Mouse (Mus musculus) cerebellum, postnatal 14 days (tissue): ENCODE results near the gene Abcg5.

ENCODE experiments used
- DNase-seq, 2 experiments: peaks; one replicate each; pipeline ENCODE4 v3.0.0; 2021; ENCODE audit warnings: mixed read lengths in 2 of 2

The Abcg5 gene

DNA sequence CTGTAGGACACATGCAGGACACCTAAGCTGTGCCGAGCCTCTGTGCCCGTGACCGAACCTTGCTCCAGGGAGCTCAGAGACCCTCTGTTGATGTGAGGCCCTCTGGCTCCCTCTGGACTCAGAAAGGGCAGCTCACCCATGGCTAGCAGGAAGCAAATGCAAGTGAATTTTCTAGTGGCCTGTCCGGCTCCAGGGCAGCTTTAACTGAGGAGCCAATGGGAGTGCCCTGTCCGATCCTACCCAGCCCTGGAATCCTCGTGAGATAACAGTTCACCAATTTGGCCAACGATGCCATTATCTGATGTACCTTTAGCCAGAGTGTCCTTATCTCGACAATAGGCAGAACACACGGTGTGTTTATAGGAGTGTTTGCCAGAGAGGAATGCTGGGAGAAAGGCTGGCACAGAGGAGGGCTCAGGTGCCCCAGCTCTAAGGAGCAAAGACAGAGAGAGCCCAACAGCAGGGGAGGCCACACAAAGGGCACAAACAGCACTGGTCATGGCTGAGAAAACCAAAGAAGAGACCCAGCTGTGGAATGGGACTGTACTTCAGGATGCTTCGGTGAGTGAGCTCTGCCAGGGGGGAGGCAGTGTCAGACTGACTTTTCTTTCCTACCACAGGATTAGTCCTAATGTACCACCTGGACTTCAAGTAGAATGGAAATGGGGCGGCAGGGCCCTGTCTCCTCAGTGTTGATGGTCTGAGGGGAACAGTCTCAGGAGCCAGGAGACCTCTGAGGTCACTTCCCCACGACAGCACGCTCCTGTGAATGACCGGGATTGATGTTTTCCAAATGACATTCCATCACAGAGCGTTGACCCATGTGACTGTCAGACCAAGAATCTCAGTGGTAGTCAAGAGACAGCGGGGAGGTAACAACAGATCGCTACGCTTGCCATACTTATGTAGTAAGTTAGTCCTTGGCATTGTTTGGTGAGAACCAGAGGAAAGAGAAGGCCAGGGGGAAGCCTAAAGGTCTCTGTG lies at the start of gene Abcg5:
TSS of gene Abcg5 (minus strand) at position 278 of the 984 bp plus-strand sequence.
- DNase-seq = no peak

DNA sequence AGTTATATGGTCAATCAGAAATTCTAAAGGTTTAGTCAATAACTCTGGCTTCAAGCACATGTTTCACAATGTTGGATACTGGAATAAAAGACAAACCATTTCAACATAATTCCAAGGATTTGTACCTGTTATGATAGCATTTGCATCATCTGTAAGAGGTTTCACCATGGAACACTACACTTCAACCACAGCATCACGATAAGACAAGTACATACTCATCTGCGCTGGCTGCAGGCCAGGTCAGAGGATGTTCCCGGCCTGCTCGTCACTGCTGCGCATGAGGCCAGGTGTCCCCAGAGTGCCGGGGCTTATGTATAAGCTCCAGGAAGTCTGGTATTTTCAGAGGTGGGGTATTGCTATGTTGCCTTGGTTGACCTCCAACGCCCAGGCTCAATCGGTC lies 49.8 kb upstream of the Abcg5 start:
- no peak for DNase-seq

DNA sequence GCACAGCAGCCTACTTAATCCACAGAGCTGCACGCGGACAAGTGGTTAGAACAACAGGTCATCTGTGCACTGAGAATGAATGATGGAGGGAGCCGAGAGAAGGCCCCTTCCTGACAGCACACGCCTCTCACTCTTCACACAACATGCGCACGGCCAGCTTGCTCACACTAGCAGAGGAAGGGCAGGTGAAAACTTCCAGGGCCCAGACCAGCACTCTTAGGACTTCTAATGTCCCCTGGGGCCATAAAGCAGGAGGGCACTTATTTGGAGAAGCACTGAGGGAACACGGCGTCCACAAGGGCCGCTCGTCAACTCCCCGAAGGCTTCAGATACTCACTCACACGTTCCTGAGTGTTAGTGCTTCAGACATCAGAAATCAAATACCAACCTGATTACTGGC lies 48.5 kb upstream of the Abcg5 start:
- DNase-seq = no peak

DNA sequence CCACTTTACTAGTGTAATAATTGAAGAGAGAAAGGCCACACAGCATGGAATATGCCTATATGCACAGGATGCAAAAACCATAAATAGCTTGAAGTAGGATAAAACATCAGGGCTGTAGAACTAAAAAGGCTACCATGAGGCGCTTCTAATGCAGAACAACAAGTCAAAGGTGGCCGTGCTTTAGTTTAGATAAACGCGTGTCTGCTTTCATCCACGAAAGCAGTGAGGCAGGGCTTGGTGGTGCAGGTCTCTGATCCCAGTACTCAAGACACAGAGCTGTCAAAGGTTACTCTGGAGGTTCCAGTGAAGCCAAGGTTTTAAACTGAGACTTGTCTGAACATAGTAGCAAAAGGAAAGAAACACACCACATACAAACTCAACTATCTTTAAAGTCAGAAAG lies 46.3 kb upstream of the Abcg5 start:
- DNase-seq = no peak

DNA sequence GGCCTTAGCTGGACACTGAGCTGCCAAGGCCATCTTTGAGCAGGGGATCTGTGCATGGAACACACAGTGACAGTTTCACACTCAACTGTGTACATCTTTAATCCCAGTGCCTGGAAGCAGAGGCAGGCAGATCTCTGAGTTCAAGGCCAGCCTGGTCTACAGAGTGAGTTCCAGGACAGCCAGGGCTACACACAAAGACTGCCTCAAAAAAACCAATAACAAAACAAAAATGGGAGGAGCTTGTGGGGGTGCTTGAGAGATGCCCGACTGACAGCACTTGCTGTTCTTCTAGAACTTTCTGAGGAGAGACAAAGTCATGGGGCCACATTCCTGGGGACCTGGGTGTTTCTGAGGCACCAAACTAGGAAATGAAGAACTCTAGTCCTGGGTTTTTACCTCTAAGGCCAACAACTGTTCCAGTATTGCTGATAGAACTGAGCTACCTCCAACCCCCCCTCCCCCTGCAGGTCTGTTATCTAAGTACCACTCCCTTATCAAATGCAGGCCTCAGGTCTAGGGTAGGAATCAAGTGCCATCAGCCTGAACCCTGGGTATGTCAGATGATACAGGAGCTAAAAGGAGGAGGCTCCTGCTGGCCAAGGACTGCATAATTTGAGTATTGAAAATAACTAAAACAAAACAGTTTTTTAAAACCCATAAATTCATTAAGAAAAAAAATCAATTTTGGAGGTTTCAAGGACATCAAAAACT lies 45.5 kb upstream of the Abcg5 start:
- no peak for DNase-seq

DNA sequence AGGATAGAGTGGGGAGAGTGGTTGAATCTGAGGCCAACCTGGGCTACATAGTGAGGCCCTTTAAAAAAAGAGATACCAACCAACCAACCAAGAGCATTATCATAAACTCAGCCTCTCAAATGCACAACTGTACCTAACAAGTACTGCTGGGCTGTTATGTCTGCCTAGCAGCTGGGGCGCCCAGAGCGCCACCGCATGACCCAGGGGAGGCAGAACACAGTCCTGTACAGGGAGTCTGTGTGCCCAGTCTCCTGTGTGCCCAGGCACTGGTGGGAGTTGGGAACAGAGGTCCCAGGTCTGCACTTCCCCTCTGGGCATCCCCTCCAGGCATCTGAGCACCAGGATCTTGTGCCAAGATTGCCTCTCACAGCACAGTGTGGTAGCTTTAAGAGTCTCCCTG lies 42.4 kb upstream of the Abcg5 start:
- DNase-seq = no peak

DNA sequence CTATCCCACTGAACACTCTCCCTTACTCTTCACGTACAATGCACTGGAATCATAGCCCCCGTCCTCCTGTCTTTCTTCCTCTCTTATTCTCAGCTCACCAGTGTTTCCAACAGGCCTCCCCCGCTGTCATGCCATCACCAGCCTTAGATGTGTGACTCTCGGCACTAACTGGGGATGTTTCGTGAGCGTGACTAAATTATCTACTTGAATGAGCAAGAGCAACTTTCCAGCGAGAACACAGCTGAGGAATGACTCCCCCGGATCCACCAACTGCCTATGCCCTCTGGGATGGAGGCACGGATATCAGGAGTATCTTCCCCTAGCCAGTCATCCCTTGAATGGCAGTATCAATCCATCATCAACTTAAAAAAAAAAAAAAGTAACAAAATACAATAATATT lies 41.2 kb upstream of the Abcg5 start:
- DNase-seq = no peak

DNA sequence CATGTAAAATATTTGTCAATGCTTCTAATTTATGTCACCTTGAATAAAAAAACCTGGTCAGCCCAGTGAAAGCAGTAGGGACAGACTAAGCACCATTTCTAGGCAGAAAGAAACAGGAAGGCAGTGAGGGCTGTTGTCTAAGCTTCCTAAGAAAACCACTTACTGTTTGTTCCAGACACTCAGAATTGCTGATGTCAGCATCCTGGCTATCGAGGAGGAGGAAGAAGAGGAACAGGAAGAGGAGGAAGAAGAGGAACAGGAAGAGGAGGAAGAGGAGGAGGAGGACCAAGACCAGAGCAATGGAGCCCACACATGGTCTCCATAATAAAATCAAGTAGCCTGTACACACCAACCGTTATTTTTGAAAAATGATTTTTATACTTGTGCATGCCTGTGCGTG lies 36.3 kb upstream of the Abcg5 start:
- no peak for DNase-seq

DNA sequence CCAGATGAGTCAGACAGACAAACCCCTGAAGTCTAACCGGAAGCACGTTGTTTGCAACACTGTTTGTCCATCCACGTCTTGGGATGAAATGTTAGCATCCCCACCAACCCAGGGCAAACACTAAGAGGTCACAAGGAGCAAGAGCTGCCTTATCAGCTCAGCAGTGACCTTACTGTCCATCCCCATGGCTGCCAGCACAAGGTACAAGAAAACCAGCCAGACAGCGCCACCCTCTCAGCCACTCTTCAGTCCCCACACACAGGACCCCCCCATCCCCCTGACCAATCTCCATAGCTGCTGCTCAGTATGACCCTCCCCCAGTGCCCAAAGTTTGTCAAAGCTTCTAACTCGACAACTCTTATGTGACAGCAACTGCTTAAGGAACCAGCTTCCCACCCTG lies 34.6 kb upstream of the Abcg5 start:
- DNase-seq = no peak

DNA sequence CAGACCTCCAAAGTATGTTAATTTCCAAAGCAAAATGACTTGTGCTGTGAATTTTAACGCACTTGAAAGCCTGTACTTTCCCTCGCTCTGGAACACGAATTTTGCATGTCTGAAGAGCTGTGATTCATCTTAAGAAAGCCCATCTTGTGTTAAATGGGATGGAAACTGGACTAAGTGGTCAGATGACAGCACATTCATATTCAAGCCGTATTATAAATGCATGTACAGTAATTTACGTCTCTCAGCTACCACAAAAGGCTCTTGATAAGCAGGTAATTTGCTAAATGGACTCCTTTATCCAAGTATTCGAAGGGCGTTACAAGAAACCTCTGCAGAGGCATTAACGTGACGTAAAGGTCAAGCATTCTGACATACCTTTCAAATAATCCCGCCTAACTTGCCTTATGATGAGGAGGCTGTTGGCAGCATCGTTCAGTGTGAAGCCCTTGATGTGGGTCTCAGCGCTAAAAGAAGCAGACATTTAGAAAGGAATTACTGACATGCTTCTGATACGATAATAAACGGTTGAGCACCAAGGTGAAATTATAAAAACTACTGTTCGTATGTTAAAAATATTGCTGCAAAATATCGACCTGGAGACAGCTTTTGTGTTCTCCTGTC lies 33.6 kb upstream of the Abcg5 start:
- no peak for DNase-seq

DNA sequence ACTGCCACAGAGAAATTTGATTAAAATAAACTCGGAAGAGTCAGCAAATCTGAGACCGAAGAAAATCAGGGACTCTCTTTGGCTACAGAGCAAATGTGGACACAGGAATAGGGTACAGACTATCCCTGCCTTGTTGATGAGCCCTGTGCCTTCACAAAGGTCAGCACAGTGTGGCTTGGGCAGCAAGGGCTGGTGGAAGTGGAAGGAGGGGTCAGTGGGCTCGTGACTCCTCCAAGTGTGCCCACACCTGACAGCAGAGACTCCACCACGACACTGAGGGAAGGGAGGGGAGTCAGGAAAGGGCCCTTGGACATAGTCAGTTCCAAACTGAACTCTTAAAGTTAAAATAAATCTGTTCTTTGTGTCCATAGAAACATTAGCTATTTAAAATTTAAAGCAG lies 32.1 kb upstream of the Abcg5 start:
- DNase-seq = no peak

DNA sequence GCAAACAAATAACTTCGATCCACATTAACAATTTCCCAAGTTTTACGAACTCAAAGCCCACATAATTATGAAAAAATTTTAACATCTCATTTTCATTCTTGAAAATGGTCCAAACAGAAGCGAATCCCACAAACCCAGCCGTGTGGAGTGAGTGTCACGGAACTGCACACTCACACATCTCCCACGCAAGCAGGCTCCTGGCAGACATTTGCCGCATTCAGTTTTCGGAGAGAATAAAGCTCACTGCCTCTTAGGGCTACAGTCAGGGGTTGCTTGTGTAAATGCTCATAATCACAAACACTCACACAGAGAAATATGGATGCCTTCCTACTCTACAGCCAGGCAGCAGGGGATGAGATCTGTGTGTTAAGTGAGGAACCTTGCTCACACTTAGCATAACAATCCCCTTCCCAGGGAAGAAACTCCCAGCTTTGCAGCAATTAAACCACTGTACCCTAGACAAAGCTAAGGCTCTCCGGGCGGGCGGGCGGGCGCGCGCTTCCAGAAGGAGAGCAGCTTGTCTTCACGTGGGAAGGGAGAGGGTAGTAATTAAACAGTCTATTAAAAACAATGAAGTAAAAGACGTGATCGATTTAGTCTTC lies 30.9 kb upstream of the Abcg5 start:
- no peak for DNase-seq

DNA sequence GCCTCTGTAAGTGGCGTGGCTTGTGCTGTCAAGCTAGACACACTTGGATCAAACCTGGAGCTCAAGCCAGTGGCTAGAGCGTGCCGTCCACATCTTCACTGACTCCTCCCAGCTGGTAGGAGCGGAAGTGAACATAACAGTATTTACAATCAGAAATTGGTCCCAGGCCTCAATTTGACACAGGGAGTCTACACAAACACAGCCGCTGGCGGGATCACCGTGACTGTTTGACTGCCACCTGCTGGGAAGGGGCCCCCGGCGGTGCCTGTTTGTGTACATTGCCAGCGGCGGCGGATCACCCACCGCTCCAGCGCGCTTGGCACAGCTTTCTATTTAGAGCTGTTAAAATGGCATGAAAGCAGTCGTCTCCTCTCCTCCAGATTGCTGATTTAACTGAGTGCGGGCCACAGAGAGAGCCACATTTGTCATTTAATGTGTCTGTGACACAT lies 26.6 kb upstream of the Abcg5 start:
- peak; percentile 34 to 37 for DNase-seq

DNA sequence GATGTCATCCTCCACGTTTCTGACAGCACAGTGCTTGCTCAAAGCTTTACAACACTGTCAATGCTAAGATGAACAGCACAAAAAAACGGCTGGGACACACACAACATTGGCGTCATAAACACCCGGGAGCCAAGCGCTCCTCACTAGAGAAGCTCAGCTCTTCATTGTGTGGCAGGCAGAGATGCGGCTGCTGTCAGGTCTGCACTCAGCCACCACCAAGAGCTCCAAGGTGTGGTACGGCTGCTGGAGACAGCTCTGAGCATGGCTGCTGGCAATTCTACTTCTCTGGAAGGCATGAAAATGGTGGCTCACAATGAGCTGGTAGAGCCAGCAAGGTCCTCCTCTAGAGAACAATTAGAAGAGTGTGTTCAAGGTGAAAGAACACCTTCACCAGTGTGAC lies 26.0 kb upstream of the Abcg5 start:
- DNase-seq = no peak

DNA sequence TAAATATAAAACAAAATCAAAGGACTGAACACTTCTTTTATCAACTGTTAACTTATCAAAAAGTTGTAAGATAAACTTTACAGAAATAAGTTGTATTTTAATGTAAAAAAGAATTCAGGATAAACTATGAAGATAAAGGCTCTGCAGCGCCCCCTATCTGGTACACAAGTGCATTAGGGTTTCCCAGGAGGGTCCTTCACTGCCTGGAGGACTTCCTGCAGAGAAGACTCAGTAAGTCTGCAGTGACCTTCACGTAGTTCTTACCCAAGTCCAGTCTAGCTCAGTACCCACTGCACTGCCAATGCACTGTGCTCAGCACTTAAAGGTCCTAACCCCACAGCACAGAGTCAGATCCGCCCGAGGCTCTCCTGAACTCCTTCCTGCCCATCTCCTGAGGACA lies 24.6 kb upstream of the Abcg5 start:
- peak in 1 of 2 experiments; percentile 22 for DNase-seq

DNA sequence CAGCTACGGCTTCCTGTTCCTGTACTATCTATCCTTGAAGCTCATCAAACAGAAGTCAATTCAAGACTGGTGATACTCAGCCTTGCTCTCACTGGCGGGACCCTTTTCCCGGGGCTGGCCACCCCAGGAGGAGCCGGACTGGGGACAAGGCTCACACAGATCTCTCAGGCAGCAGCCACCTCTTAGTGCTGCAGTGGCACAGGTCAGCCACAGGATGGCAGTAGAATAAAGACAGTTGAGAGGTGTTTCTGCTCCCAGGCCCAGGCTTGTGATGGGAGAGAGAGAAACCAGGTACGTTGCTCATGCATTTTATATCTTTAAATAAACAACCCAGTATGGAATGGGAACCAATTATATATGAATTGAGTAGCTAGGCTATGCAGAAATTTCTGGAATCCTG lies 15.9 kb upstream of the Abcg5 start:
- peak; percentile 70 to 71 for DNase-seq

DNA sequence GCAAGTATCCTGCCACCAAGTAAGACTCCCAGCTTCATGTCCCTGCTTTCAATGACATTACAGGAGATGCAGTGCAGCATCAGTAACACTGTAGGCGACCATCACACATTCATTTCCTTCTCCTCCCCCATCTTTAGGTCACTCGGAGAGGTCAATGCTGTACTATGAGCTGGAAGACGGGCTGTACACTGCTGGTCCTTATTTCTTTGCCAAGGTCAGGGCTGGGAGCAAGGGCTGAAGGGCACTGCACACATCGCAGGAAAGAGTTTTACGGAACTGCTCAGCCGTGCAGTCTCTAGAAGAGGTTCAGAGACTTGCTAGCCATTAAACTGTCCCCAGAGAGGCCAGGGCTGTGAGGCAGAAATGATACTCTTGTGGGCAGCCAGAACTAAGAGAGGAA lies 13.7 kb upstream of the Abcg5 start:
- no peak for DNase-seq

DNA sequence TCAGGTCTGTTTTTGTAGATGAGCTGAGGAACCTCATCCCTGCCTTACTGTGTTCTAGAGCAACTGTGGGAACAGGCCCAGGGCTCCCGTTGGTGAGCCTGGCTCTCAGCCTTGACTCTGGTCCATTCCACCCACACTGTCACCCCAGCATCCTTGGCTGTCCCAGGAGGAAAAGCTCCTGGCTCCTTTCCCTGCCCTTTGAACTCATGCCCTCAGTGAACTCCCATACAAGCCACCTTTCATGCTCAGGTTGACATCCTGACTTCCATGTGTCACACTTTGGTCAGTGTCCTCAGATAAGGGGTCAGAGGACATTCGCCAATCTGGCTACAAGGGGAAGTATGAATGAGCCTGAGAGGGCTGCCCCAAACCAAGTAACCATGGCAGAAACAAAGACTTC lies 10.9 kb upstream of the Abcg5 start:
- DNase-seq = no peak

DNA sequence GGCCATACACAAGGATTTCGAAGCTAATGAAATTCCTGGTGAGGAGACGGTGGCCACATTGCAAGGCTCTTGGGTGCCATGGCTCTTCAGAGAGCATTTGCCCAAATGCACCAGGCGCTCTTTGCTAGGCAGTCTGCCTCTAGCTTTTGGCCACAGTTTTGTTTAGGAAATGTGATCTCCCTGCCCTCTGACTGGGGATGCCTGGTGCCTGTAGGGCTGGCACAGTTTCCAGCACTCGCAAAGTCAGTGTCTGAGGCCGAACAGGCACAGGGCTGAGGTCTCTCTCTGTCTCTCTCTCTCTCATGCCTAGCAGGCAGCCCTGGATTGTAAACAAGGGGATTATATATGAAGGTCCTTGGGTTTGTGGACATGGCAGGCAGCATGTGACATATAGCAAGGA lies 7.3 kb upstream of the Abcg5 start:
- no peak for DNase-seq

DNA sequence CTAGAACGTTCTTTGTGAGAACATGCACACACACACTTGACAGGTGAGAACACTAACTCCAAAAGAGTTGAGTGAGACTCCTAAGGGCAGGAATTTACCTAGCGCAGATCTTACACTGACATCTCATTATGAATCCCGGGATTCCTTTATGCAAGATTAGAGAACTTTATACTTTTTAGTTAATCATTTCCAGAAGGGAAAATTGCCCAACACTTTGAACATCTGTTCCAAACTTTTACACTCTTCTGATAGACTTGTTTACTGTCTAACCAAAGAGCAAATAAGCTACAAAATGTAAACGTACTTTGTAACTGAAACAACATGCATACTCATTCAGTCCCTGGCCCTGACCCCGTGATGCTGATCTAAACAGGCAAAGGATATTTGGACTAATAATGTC lies 6.5 kb upstream of the Abcg5 start:
- DNase-seq = no peak

DNA sequence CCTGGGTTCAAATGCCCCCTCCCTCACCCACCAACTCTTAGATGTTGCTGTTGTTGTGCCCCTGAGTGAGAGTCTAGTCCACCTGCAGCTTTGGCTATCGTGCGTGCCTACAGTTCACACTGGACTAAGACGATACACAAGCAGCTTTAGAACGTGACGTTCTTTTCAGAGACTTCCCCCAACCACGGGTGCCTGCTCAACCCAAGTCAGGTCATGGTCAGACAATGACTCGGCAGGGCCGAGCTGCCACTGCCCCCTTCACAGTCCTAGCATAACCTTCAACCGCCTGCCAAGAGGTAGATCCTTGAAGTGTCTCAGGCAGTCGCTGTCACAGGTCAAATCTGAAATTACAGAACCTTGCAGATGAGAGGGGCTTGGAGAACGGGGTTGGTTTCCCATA lies 6.0 kb upstream of the Abcg5 start:
- no peak for DNase-seq

DNA sequence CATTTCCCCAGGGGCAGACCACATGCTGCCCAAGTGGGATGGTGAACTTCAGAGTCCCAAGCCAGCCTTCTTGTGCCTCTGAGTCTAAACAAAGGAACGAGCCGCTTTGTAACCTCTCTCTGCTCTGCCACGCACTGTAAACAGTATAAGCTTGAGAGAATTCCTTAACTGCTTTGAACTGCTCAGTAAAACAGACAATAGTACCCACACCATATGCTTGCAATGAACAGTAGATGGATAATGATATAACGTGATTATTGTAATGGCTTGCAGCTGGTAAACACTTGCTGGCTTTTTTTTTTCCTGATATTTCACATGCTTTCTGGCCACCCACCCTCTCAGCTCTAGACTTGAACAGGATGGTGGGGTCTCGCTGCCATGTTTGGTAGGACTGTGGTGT lies 5.2 kb upstream of the Abcg5 start:
- DNase-seq = no peak

DNA sequence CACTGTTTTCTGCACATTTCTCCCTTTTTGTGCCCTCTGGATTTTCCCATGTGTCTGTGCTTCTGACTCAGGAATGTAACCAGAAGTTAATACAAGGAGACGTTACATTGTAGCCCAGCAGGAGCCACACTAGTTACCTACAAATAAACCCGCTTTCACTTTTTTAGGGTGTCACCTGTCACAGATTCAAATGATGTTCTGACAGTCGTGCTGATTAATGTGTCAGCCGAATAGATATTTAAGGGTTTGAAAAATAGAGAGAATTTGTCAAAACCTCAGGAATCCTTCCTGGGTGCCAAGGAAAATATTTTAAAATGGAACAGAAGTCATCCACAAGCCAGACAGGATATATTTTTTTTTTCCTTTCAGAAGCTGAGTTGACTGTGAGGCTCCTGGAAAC lies 2.5 kb upstream of the Abcg5 start:
- no peak for DNase-seq
